8 mouse cellular contexts compared by ENCODE assay signal in genomic region chr4:151981363-151981762, GRCm38 (mm10). TPM values are rescaled to one million over a fixed set of nuclear protein-coding genes. Genes with fewer than 3 reads are reported as not detected.
DNase-seq lines count a peak whose midpoint lies in the region; ATAC-seq and TF ChIP-seq lines count a peak whose summit lies in the region.

No protein-coding gene starts in this region.

- no peak for TF ChIP-seq EP300 in CH12.LX (IDR thresholded peaks at IDR 0.05; ENCODE audit: low read length)

- TF ChIP-seq RAD21 in CH12.LX (IDR thresholded peaks at IDR 0.05; ENCODE audit: low read depth, low read length): peak; percentile 82

- H3K79me2 ChIP-seq in CH12.LX (replicated peaks; ENCODE audit: control insufficient read depth, extremely low read depth, insufficient read depth, poor library complexity, severe bottlenecking): 0 out of 2 replicates have a peak, but pooled peaks cover 2% of the 10 kb centered on the region

- TF ChIP-seq CTCF in CH12.LX (conservative IDR thresholded peaks at IDR 0.05 in 1 of 2, IDR thresholded peaks at IDR 0.05 in 1 of 2; ENCODE audit: low read depth in 2 of 2, low read length in 2 of 2): peak; percentile 91 to 98

- no peak overlapping the region for H3K4me3 ChIP-seq in CH12.LX (replicated peaks in 1 of 3; ENCODE audit: low read depth in 2 of 3, low read length in 2 of 3, poor library complexity in 1 of 3)
- H3K4me3 ChIP-seq in forebrain, embryonic 12.5 days (replicated peaks): no peak overlapping the region
- H3K4me3 ChIP-seq in heart, embryonic 16.5 days (ENCODE audit: low read length): no peak overlapping the region
- H3K4me3 ChIP-seq in liver, embryonic 16.5 days (ENCODE audit: low read depth, low read length): no peak overlapping the region
- H3K4me3 ChIP-seq in neural tube, embryonic 13.5 days: no peak overlapping the region

- 13% methylated on average over 5 of the region's 5 CpGs for WGBS in forebrain, embryonic 12.5 days
- WGBS in heart, embryonic 16.5 days: 11% methylated on average over 5 of the region's 5 CpGs
- 12% methylated on average over 5 of the region's 5 CpGs for WGBS in liver, embryonic 16.5 days (ENCODE audit: insufficient replicate concordance)
- WGBS in neural tube, embryonic 13.5 days: 14% methylated on average over 5 of the region's 5 CpGs

- no peaks in the 10 kb centered on the region for H3K9me3 ChIP-seq in CH12.LX (replicated peaks; ENCODE audit: low read length)
- H3K9me3 ChIP-seq in forebrain, embryonic 12.5 days: no peaks in the 10 kb centered on the region
- no peaks in the 10 kb centered on the region for H3K9me3 ChIP-seq in heart, embryonic 16.5 days (replicated peaks; ENCODE audit: control insufficient read depth, low read length)
- H3K9me3 ChIP-seq in liver, embryonic 16.5 days (replicated peaks; ENCODE audit: control insufficient read depth, low read length): no peaks in the 10 kb centered on the region
- no peaks in the 10 kb centered on the region for H3K9me3 ChIP-seq in neural tube, embryonic 13.5 days

- H3K36me3 ChIP-seq in CH12.LX (replicated peaks in 1 of 2; ENCODE audit: control insufficient read depth in 1 of 2, insufficient read depth in 1 of 2, low read length in 1 of 2): peaks cover 74 to 91% of the 10 kb centered on the region in 2 experiments
- peaks cover 57% of the 10 kb centered on the region for H3K36me3 ChIP-seq in forebrain, embryonic 12.5 days (replicated peaks)
- peaks cover 16% of the 10 kb centered on the region for H3K36me3 ChIP-seq in heart, embryonic 16.5 days (ENCODE audit: control insufficient read depth, insufficient read depth)
- peaks cover 26% of the 10 kb centered on the region for H3K36me3 ChIP-seq in liver, embryonic 16.5 days (ENCODE audit: control insufficient read depth, insufficient read depth)
- peaks cover 64% of the 10 kb centered on the region for H3K36me3 ChIP-seq in neural tube, embryonic 13.5 days

- H3K9ac ChIP-seq in CH12.LX (ENCODE audit: insufficient read depth, low read depth): no peak overlapping the region
- no peak overlapping the region for H3K9ac ChIP-seq in forebrain, embryonic 12.5 days
- H3K9ac ChIP-seq in heart, embryonic 16.5 days (ENCODE audit: low read length): no peak overlapping the region
- no peak overlapping the region for H3K9ac ChIP-seq in liver, embryonic 16.5 days (ENCODE audit: low read depth, low read length)
- H3K9ac ChIP-seq in neural tube, embryonic 13.5 days: no peak overlapping the region

- no peak overlapping the region for H3K4me2 ChIP-seq in CH12.LX (ENCODE audit: insufficient read depth, low read depth, poor library complexity, severe bottlenecking)
- H3K4me2 ChIP-seq in forebrain, embryonic 12.5 days: no peak overlapping the region
- no peak overlapping the region for H3K4me2 ChIP-seq in heart, embryonic 16.5 days (ENCODE audit: low read depth, low read length)
- H3K4me2 ChIP-seq in liver, embryonic 16.5 days (ENCODE audit: low read depth, low read length): no peak overlapping the region
- no peak overlapping the region for H3K4me2 ChIP-seq in neural tube, embryonic 13.5 days

- no peak for TF ChIP-seq POLR2A in CH12.LX (IDR thresholded peaks at IDR 0.05; ENCODE audit: low read depth, low read length)

- in situ Hi-C loops in CH12.LX (cut with MboI; ENCODE audit: low pct_ligation_motif_present, low pct_unique_long_range_greater_than_20kb, low sequenced_read_pairs): no loop called here

- ATAC-seq in forebrain, embryonic 12.5 days (ENCODE audit: low FRiP score): peak; percentile 62
- ATAC-seq in heart, embryonic 16.5 days (replicated peaks; ENCODE audit: extremely low read depth, insufficient read depth, low FRiP score): peak; percentile 65
- peak; percentile 69 for ATAC-seq in liver, embryonic 16.5 days (ENCODE audit: low read depth)
- peak; percentile 54 for ATAC-seq in neural tube, embryonic 13.5 days (ENCODE audit: low read depth)

- no peak overlapping the region for H3K27ac ChIP-seq in CH12.LX (ENCODE audit: insufficient read depth, low read depth)
- no peak overlapping the region for H3K27ac ChIP-seq in forebrain, embryonic 12.5 days
- no peak overlapping the region for H3K27ac ChIP-seq in heart, embryonic 16.5 days (ENCODE audit: low read length)
- H3K27ac ChIP-seq in liver, embryonic 16.5 days (ENCODE audit: low read length): no peak overlapping the region
- H3K27ac ChIP-seq in neural tube, embryonic 13.5 days (replicated peaks): peak overlapping the region; percentile 24

- peak; percentile 56 for DNase-seq in CH12.LX (ENCODE audit: extremely low read depth)
- peak; percentile 65 for DNase-seq in c-Kit-positive CD71-positive TER-119-negative erythroid progenitor cells, embryonic 14.5 days (ENCODE audit: low read depth)
- DNase-seq in kidney, postnatal 25 days: peak; percentile 75 to 80
- peak; percentile 47 for DNase-seq in telencephalon, adult 2 months (ENCODE audit: low read depth, low spot score)

- H3K4me1 ChIP-seq in CH12.LX (ENCODE audit: control insufficient read depth in 1 of 2, insufficient read depth in 2 of 2): peaks cover 3 to 11% of the 10 kb centered on the region in 2 experiments; a peak in 3 of 4 replicates
- peaks cover 21% of the 10 kb centered on the region for H3K4me1 ChIP-seq in forebrain, embryonic 12.5 days
- H3K4me1 ChIP-seq in heart, embryonic 16.5 days (ENCODE audit: control insufficient read depth, insufficient read depth, low read length): peaks cover 3% of the 10 kb centered on the region; the same call in 1 of the 2 replicates
- no peaks in the 10 kb centered on the region; the same call in 1 of the 2 replicates for H3K4me1 ChIP-seq in liver, embryonic 16.5 days (ENCODE audit: control insufficient read depth, low read depth, low read length)
- peaks cover 16% of the 10 kb centered on the region for H3K4me1 ChIP-seq in neural tube, embryonic 13.5 days (replicated peaks)

- no peaks in the 10 kb centered on the region for H3K27me3 ChIP-seq in CH12.LX (replicated peaks)
- no peaks in the 10 kb centered on the region for H3K27me3 ChIP-seq in forebrain, embryonic 12.5 days
- H3K27me3 ChIP-seq in heart, embryonic 16.5 days (ENCODE audit: control insufficient read depth, insufficient read depth, low read length): no peaks in the 10 kb centered on the region
- no peaks in the 10 kb centered on the region for H3K27me3 ChIP-seq in liver, embryonic 16.5 days (ENCODE audit: control insufficient read depth, insufficient read depth, low read depth, low read length)
- no peaks in the 10 kb centered on the region for H3K27me3 ChIP-seq in neural tube, embryonic 13.5 days

- dilution Hi-C loops in CH12.LX (cut with MboI; ENCODE audit: extremely low pct_ligation_motif_present, extremely low pct_unique_long_range_greater_than_20kb, low sequenced_read_pairs): no loop called here

TF ChIP-seq in CH12.LX, 34 proteins besides CTCF, POLR2A, EP300 and RAD21:
- TF ChIP-seq SMC3 (IDR thresholded peaks at IDR 0.05; ENCODE audit: low read depth, low read length) (peak; percentile 73), MYC (IDR thresholded peaks at IDR 0.05; ENCODE audit: low read depth, low read length) (no peak)

RNA-seq across cellular contexts. Expression of gene Thap3, which starts 7.4 kb away (rescaled TPM):
- total RNA-seq in CH12.LX (2012; rRNA removed) (20.0 and 27.6 TPM in 2 replicates), CH12.LX (2014; rRNA removed) (10.1 and 12.8 TPM in 2 replicates)
- 11.0 and 11.7 TPM in 2 replicates for polyA plus RNA-seq in CH12.LX (2012; ENCODE audit: insufficient read length, low read depth)
- 33.9 and 38.6 TPM in 2 replicates for polyA plus RNA-seq in forebrain, embryonic 12.5 days (2016; fragmentation: Nextera tagmentation; extraction: Ambion mirVana)
- 28.8 and 31.2 TPM in 2 replicates for polyA plus RNA-seq in heart, embryonic 16.5 days (2015; fragmentation: Nextera tagmentation; extraction: Ambion mirVana)
- 5.9 and 7.1 TPM in 2 replicates for polyA plus RNA-seq in liver, embryonic 16.5 days (2015; fragmentation: Nextera tagmentation; extraction: Ambion mirVana)
- polyA plus RNA-seq in neural tube, embryonic 13.5 days (2015; fragmentation: Nextera tagmentation; extraction: Ambion mirVana): 33.6 and 33.8 TPM in 2 replicates

RNA-seq across cellular contexts. Expression of gene Phf13, which starts 14.7 kb away (rescaled TPM):
- total RNA-seq in CH12.LX (2012; rRNA removed) (4.9 and 5.0 TPM in 2 replicates), CH12.LX (2014; rRNA removed) (1.9 and 2.1 TPM in 2 replicates)
- polyA plus RNA-seq in CH12.LX (2012; ENCODE audit: insufficient read length, low read depth): 3.9 and 4.9 TPM in 2 replicates
- 24.4 and 27.4 TPM in 2 replicates for polyA plus RNA-seq in forebrain, embryonic 12.5 days (2016; fragmentation: Nextera tagmentation; extraction: Ambion mirVana)
- polyA plus RNA-seq in heart, embryonic 16.5 days (2015; fragmentation: Nextera tagmentation; extraction: Ambion mirVana): 15.4 and 17.1 TPM in 2 replicates
- polyA plus RNA-seq in liver, embryonic 16.5 days (2015; fragmentation: Nextera tagmentation; extraction: Ambion mirVana): 4.1 and 4.5 TPM in 2 replicates
- 19.1 and 20.6 TPM in 2 replicates for polyA plus RNA-seq in neural tube, embryonic 13.5 days (2015; fragmentation: Nextera tagmentation; extraction: Ambion mirVana)

RNA-seq across cellular contexts. Expression of gene Klhl21, which starts 27.2 kb away (rescaled TPM):
- total RNA-seq in CH12.LX (2012; rRNA removed): 7.1 and 9.5 TPM in 2 replicates
- total RNA-seq in CH12.LX (2014; rRNA removed): 4.4 and 4.9 TPM in 2 replicates
- polyA plus RNA-seq in CH12.LX (2012; ENCODE audit: insufficient read length, low read depth): 9.1 and 9.4 TPM in 2 replicates
- 5.3 and 5.5 TPM in 2 replicates for polyA plus RNA-seq in forebrain, embryonic 12.5 days (2016; fragmentation: Nextera tagmentation; extraction: Ambion mirVana)
- polyA plus RNA-seq in heart, embryonic 16.5 days (2015; fragmentation: Nextera tagmentation; extraction: Ambion mirVana): 27.2 and 33.1 TPM in 2 replicates
- polyA plus RNA-seq in liver, embryonic 16.5 days (2015; fragmentation: Nextera tagmentation; extraction: Ambion mirVana): 3.8 and 4.6 TPM in 2 replicates
- polyA plus RNA-seq in neural tube, embryonic 13.5 days (2015; fragmentation: Nextera tagmentation; extraction: Ambion mirVana): 4.5 TPM in 2 replicates

RNA-seq across cellular contexts. Expression of gene Zbtb48, which starts 46.1 kb away (rescaled TPM):
- total RNA-seq in CH12.LX (2012; rRNA removed): 7.4 and 10.5 TPM in 2 replicates
- total RNA-seq in CH12.LX (2014; rRNA removed): 8.6 and 10.5 TPM in 2 replicates
- 13.6 and 14.0 TPM in 2 replicates for polyA plus RNA-seq in CH12.LX (2012; ENCODE audit: insufficient read length, low read depth)
- 23.7 and 24.2 TPM in 2 replicates for polyA plus RNA-seq in forebrain, embryonic 12.5 days (2016; fragmentation: Nextera tagmentation; extraction: Ambion mirVana)
- 13.5 and 14.5 TPM in 2 replicates for polyA plus RNA-seq in heart, embryonic 16.5 days (2015; fragmentation: Nextera tagmentation; extraction: Ambion mirVana)
- polyA plus RNA-seq in liver, embryonic 16.5 days (2015; fragmentation: Nextera tagmentation; extraction: Ambion mirVana): 8.0 and 11.1 TPM in 2 replicates
- 15.3 and 18.8 TPM in 2 replicates for polyA plus RNA-seq in neural tube, embryonic 13.5 days (2015; fragmentation: Nextera tagmentation; extraction: Ambion mirVana)

RNA-seq across cellular contexts. Expression of gene Dnajc11, which starts 47.9 kb away (rescaled TPM):
- total RNA-seq in CH12.LX (2012; rRNA removed) (63.5 and 81.2 TPM in 2 replicates), CH12.LX (2014; rRNA removed) (73.7 and 75.6 TPM in 2 replicates)
- 102 and 133 TPM in 2 replicates for polyA plus RNA-seq in CH12.LX (2012; ENCODE audit: insufficient read length, low read depth)
- 83.9 and 89.0 TPM in 2 replicates for polyA plus RNA-seq in forebrain, embryonic 12.5 days (2016; fragmentation: Nextera tagmentation; extraction: Ambion mirVana)
- 57.7 and 63.8 TPM in 2 replicates for polyA plus RNA-seq in heart, embryonic 16.5 days (2015; fragmentation: Nextera tagmentation; extraction: Ambion mirVana)
- 40.5 and 44.0 TPM in 2 replicates for polyA plus RNA-seq in liver, embryonic 16.5 days (2015; fragmentation: Nextera tagmentation; extraction: Ambion mirVana)
- 66.7 and 79.6 TPM in 2 replicates for polyA plus RNA-seq in neural tube, embryonic 13.5 days (2015; fragmentation: Nextera tagmentation; extraction: Ambion mirVana)
